Mouse (Mus musculus): ENCODE measurements at regions not wholly inside any gene's neighbourhood (a gene's known extent, or its start where the extent isn't known, plus 50 kb on each side); places are given as distances from the start of the nearest gene placed in this dataset.
"Not testable (repeated sequence)": the region's sequence is repeated elsewhere in the genome, so short reads cannot be mapped to it uniquely, and the experiment has no call there.

- DNase-seq: peak; percentile 4 to 6
These were observed 175.2 kb upstream of the Meox2 start for GRCm38 (mm10) chr12:36933118-36933610.

- no peak for DNase-seq
These were observed 164.4 kb upstream of the Meox2 start for GRCm38 (mm10) chr12:36943903-36944302.

GRCm38 (mm10) chr12:36945964-36946363 lies 162.4 kb upstream of the Meox2 start:
- DNase-seq: no peak

- DNase-seq: no peak
These were observed 160.4 kb upstream of the Meox2 start for GRCm38 (mm10) chr12:36947902-36948301.

- DNase-seq: no peak
These were observed 159.1 kb upstream of the Meox2 start for GRCm38 (mm10) chr12:36949096-36949738.

GRCm38 (mm10) chr12:36974432-36975094 lies 133.8 kb upstream of the Meox2 start:
- no peak for DNase-seq

GRCm38 (mm10) chr12:36977141-36977540 lies 131.2 kb upstream of the Meox2 start:
- DNase-seq: no peak

- DNase-seq: no peak
These were observed 117.2 kb upstream of the Meox2 start for GRCm38 (mm10) chr12:36991135-36991534.

GRCm38 (mm10) chr12:36991970-36992369 lies 116.4 kb upstream of the Meox2 start:
- no peak for DNase-seq

GRCm38 (mm10) chr12:37001401-37001800 lies 106.9 kb upstream of the Meox2 start:
- DNase-seq: no peak

GRCm38 (mm10) chr12:37005262-37005661 lies 103.1 kb upstream of the Meox2 start:
- DNase-seq: no peak

GRCm38 (mm10) chr12:37010306-37010705 lies 98.0 kb upstream of the Meox2 start:
- no peak for DNase-seq

GRCm38 (mm10) chr12:37014401-37014800 lies 93.9 kb upstream of the Meox2 start:
- no peak for DNase-seq

- not testable (repeated sequence) for DNase-seq
These were observed 93.4 kb upstream of the Meox2 start for GRCm38 (mm10) chr12:37014945-37015344.

GRCm38 (mm10) chr12:37015474-37016248 lies 92.7 kb upstream of the Meox2 start:
- DNase-seq: no peak

GRCm38 (mm10) chr12:37047191-37047590 lies 61.1 kb upstream of the Meox2 start:
- DNase-seq: no peak

- no peak for DNase-seq
These were observed 57.7 kb upstream of the Meox2 start for GRCm38 (mm10) chr12:37050596-37050995.

- no peak for DNase-seq
These were observed 50.9 kb upstream of the Meox2 start for GRCm38 (mm10) chr12:37057411-37057810.

Measured in spleen, adult 18-20 months (tissue).